Mouse (Mus musculus) stomach, postnatal 0 days (tissue): ENCODE data around the gene Plin5. TPM values are rescaled to one million over a fixed set of nuclear protein-coding genes. Genes with fewer than 3 reads are reported as not detected.

ENCODE experiments used
- ATAC-seq: fragments of 200-750 bp; cut with Nextera tagmentation; 2 replicates; pipeline ENCODE4 v1.8.0; 2017; ENCODE audit not compliant: low FRiP score, low TSS enrichment
- DNase-seq: peaks from one replicate; pipeline ENCODE4 v3.0.0-alpha.2; 2016; ENCODE audit warnings: low spot score
- H3K27ac ChIP-seq: fragments of 300-500 bp; sonication (generic); replicated peaks from 2 replicates; pipeline ENCODE4 v1.5.1; 2014; ENCODE audit warnings: mild to moderate bottlenecking, control low read depth
- H3K27me3 ChIP-seq: fragments of 300-500 bp; sonication (generic); 2 replicates; pipeline ENCODE4 v1.6.1; 2014; ENCODE audit warnings: low read length; ENCODE audit not compliant: control insufficient read depth, insufficient read depth
- H3K36me3 ChIP-seq: fragments of 300-500 bp; sonication (generic); 2 replicates; pipeline ENCODE4 v1.6.1; 2014; ENCODE audit warnings: low read length, mixed read lengths; ENCODE audit not compliant: control insufficient read depth, insufficient read depth
- H3K4me1 ChIP-seq: fragments of 300-500 bp; sonication (generic); replicated peaks from 2 replicates; pipeline ENCODE4 v1.6.1; 2014; ENCODE audit warnings: antibody characterized with exemption; ENCODE audit not compliant: control insufficient read depth, insufficient read depth
- H3K4me2 ChIP-seq: fragments of 300-500 bp; sonication (generic); replicated peaks from 2 replicates; pipeline ENCODE4 v1.6.1; 2014; ENCODE audit warnings: low read depth, mild to moderate bottlenecking, control low read depth, moderate library complexity
- H3K4me3 ChIP-seq: fragments of 300-500 bp; sonication (generic); 2 replicates; pipeline ENCODE4 v1.5.1; 2014; ENCODE audit warnings: low read depth, low read length, control low read depth
- H3K9ac ChIP-seq: fragments of 300-500 bp; sonication (generic); 2 replicates; pipeline ENCODE4 v1.6.1; 2014; ENCODE audit warnings: mild to moderate bottlenecking, low read length, control low read depth, mixed read lengths
- H3K9me3 ChIP-seq: fragments of 300-500 bp; sonication (generic); 2 replicates; pipeline ENCODE4 v1.6.1; 2016; ENCODE audit warnings: low read length; ENCODE audit not compliant: control insufficient read depth
- CTCF ChIP-seq: IDR thresholded peaks from 2 replicates; pipeline ENCODE4 v1.5.1; 2016; ENCODE audit warnings: antibody characterized with exemption, low read depth, mild to moderate bottlenecking, moderate library complexity
- EP300 ChIP-seq: optimal IDR thresholded peaks from 2 replicates; pipeline ENCODE3; 2016; ENCODE audit warnings: antibody characterized with exemption
- WGBS: fragments of 180-500 bp; shearing (Covaris S2); extraction: QIAGEN DNeasy Blood & Tissue Kit; methylation state at CpG from one replicate; pipeline ENCODE4 v1.1.7; 2014; 5-methylcytosine and 5-hydroxymethylcytosine counted together
- polyA plus RNA-seq: library from polyadenylated mRNA; unstranded; fragments of >200 nt; fragmentation: Nextera tagmentation; extraction: Ambion mirVana; gene quantifications from 2 replicates; pipeline ENCODE4 v1.2.1, GENCODE M21; 2015

Plin5 gene
- polyA plus RNA-seq, 1 experiment from 2014 or later, result 0.65 TPM

DNA sequence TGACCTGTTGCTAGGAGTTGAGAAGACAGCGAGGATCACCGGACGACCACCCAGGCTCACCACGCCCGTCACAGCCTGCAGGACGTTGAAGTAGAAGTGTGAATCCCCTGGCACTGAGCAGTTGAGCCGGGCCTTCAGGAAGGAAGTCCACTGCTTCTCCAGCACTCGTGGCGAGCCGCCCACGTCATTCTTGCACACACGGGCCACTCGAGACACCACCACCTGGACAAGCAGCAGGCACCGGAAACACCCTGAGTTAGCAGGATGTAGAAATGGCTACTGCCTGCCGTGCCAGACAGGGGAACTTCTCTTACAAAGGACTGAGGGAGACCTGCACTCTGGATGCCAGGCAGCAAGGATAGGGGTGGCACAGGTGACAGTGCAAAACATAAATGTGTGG, 10.8 kb upstream of the Plin5 start:
- no peak overlapping the region for H3K4me2 ChIP-seq
- DNase-seq (no peak), ATAC-seq (no peak)
- H3K27me3 ChIP-seq, result no peaks in the 10 kb centered on the region
- no peaks in the 10 kb centered on the region for H3K4me1 ChIP-seq
- no peak overlapping the region for H3K9ac ChIP-seq
- H3K9me3 ChIP-seq, result no peaks in the 10 kb centered on the region
- TF ChIP-seq CTCF, result no peak
- no peak for TF ChIP-seq EP300
- H3K36me3 ChIP-seq, result no peaks in the 10 kb centered on the region
- H3K4me3 ChIP-seq, result no peak overlapping the region
- H3K27ac ChIP-seq, result no peak overlapping the region
- 72% methylated on average over 15 of the region's 15 CpGs for WGBS

GRCm38 (mm10) chr17:56126175-56126574, 8.8 kb upstream of the Plin5 start:
- DNase-seq (no peak), ATAC-seq (no peak)
- 63% methylated on average over 11 of the region's 11 CpGs for WGBS
- Histone ChIP-seq H3K9ac (no peak overlapping the region), H3K4me2 (no peak overlapping the region), H3K4me1 (no peaks in the 10 kb centered on the region), H3K9me3 (0 out of 2 replicates have a peak, but pooled peaks cover 3% of the 10 kb centered on the region), H3K4me3 (no peak overlapping the region), H3K27me3 (no peaks in the 10 kb centered on the region), H3K27ac (no peak overlapping the region), H3K36me3 (no peaks in the 10 kb centered on the region)
- TF ChIP-seq EP300 (no peak), CTCF (no peak)

DNA sequence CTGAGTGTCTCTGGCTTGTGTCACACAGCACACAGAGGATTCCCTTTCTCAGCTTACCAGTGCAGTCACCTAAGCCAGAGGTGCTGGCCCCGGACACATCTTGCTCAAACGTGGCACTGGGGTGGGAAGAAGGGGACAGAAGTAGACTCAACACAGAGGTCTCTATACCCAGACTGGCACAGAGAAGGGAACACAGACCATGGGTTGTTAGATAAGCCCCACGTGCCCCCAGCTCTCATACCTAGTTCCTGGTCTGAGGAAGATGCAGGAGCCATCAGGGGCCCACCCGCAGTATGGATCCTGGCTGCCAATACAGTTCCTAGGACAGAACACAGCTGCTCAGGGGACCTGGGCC, 7.9 kb upstream of the Plin5 start:
- Histone ChIP-seq H3K9me3 (0 out of 2 replicates have a peak, but pooled peaks cover 3% of the 10 kb centered on the region), H3K27me3 (no peaks in the 10 kb centered on the region)

GRCm38 (mm10) chr17:56124377-56125275, 7.2 kb upstream of the Plin5 start:
- Histone ChIP-seq H3K4me2 (peak overlapping the region; percentile 85), H3K27ac (no peak overlapping the region), H3K4me1 (no peaks in the 10 kb centered on the region), H3K4me3 (peak overlapping the region; percentile 40), H3K9me3 (0 out of 2 replicates have a peak, but pooled peaks cover 3% of the 10 kb centered on the region), H3K36me3 (no peaks in the 10 kb centered on the region), H3K27me3 (peaks cover 4% of the 10 kb centered on the region; the same call in 1 of the 2 replicates), H3K9ac (peak overlapping the region; percentile 54)
- ATAC-seq, result peak; percentile 35
- TF ChIP-seq CTCF (peak; percentile 79), EP300 (no peak)
- peak; percentile 82 for DNase-seq
- WGBS, result 17% methylated on average over 47 of the region's 59 CpGs

More for the DNA sequence above, 7.9 kb upstream of the Plin5 start:
- Histone ChIP-seq H3K4me3 (no peak overlapping the region), H3K4me2 (no peak overlapping the region), H3K9ac (no peak overlapping the region), H3K27ac (no peak overlapping the region), H3K4me1 (no peaks in the 10 kb centered on the region), H3K36me3 (no peaks in the 10 kb centered on the region)
- DNase-seq (no peak), ATAC-seq (0 out of 2 replicates have a peak, but pooled peaks have one; percentile 1)
- TF ChIP-seq CTCF (no peak), EP300 (no peak)
- WGBS, result 92% methylated on average over 4 of the region's 4 CpGs

DNA sequence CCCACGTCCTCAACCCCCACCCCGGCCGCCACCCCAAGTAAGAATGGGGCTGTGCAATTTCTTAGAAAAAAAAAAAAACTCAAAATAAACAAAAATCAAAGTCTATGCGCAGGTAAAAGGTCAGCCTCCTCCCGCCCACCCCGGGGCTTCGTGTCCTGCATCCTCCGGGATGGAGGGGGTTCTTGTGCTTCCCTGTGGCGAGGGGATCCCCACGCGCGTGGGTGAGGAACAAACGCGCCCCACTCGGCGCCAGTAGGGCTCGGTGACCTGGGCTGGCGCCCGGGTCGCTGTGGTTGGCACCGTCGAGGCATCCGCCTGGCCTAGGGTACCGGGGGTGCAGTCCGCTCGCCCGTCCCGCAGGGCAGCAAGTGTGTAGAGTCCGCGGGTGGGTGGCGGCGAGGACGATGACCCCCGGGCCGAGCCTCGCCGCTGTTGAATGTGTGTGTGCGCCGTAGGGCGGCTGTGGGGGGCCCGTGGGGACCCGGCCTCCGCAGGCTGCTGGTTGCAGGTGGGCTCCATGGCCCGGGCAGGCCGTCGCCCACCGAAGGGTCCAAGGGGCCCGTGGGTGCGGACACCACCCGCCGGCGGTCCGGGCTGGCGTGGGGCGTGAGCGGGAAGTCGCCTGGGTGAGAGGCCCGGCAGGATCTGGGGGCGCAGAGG, 6.4 kb upstream of the Plin5 start:
- DNase-seq (no peak), ATAC-seq (0 out of 2 replicates have a peak, but pooled peaks have one; percentile 6)
- Histone ChIP-seq H3K4me3 (peak overlapping the region; percentile 40), H3K27ac (no peak overlapping the region), H3K36me3 (no peaks in the 10 kb centered on the region), H3K4me1 (no peaks in the 10 kb centered on the region), H3K9ac (peak overlapping the region; percentile 54; the same call in 1 of the 2 replicates), H3K9me3 (0 out of 2 replicates have a peak, but pooled peaks cover 3% of the 10 kb centered on the region), H3K27me3 (peaks cover 4% of the 10 kb centered on the region; the same call in 1 of the 2 replicates), H3K4me2 (peak overlapping the region; percentile 85)
- WGBS, result 42% methylated on average over 44 of the region's 59 CpGs
- TF ChIP-seq CTCF (no peak), EP300 (no peak)
